Mouse (Mus musculus) liver, embryonic 14.5 days (tissue): ENCODE measurements around the gene Sh3bp4.

Experiments used
- CTCF ChIP-seq: IDR thresholded peaks from 2 replicates; pipeline ENCODE4 v1.5.1; 2016; ENCODE audit warnings: antibody characterized with exemption, low read depth, control low read depth
- EP300 ChIP-seq: IDR thresholded peaks from 2 replicates; pipeline ENCODE4 v1.6.1; 2016; ENCODE audit warnings: antibody characterized with exemption, low read depth

DNA sequence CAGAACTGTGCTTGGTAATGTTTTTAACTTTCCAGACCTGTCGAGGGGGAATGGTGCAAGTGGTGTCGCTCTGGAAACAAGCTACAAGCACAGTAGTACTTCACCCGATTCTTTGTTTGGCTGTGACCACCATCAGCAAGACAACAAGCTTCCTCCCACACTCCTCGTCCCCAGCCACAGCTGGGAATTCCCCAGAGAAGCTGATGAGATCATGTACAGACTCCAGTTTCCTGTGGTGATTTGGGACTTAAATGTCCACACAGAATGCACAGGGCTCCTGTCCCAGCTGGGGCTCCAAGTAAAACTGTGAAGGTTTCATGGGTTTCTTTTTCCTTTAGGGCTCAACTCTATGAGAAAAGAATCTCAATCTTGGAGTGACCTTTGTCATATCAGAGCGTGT is 28.9 kb upstream of the Sh3bp4 start:
- no peak for TF ChIP-seq EP300
- TF ChIP-seq CTCF = no peak
